Mouse (Mus musculus) left cerebral cortex, adult 9 months (tissue): ENCODE measurements at regions not wholly inside any gene's neighbourhood (a gene's known extent, or its start where the extent isn't known, plus 50 kb on each side); places are given as distances from the start of the nearest gene placed in this dataset.

Experiments
- DNase-seq, 2 experiments: peaks; one replicate each; pipeline ENCODE4 v3.0.0; 2022; ENCODE audit warnings: low spot score in 2 of 2

- DNase-seq, result no peak
These were observed 96.2 kb upstream of the Magi2 start for GRCm38 (mm10) chr5:19130639-19131038.

GRCm38 (mm10) chr5:19154511-19154910, 72.3 kb upstream of the Magi2 start:
- DNase-seq, result no peak

GRCm38 (mm10) chr5:19158191-19158590, 68.6 kb upstream of the Magi2 start:
- DNase-seq, result peak in 1 of 2 experiments; percentile 14

GRCm38 (mm10) chr5:19160256-19160655, 66.6 kb upstream of the Magi2 start:
- DNase-seq, result no peak
